Mouse (Mus musculus): ENCODE measurements around the gene Dbx1. TPM values are rescaled to one million over a fixed set of nuclear protein-coding genes. Genes with fewer than 3 reads are reported as not detected.

The Dbx1 gene
- polyA plus RNA-seq, 1 experiment from 2014 or later, result 28.6 TPM

- H3K4me2 ChIP-seq, result no peak overlapping the region
- WGBS, result 79% methylated on average over 1 of the region's 1 CpGs
- no peak for ATAC-seq (ENCODE audit: low FRiP score)
These were observed 16.5 kb downstream of the Dbx1 start for GRCm38 (mm10) chr7:49620160-49620559.

GRCm38 (mm10) chr7:49617087-49617486, 19.6 kb downstream of the Dbx1 start:
- Histone ChIP-seq H3K4me3 (replicated peaks) (no peak overlapping the region), H3K27ac (no peak overlapping the region), H3K9me3 (no peaks in the 10 kb centered on the region), H3K36me3 (replicated peaks) (no peaks in the 10 kb centered on the region), H3K9ac (no peak overlapping the region), H3K4me1 (no peaks in the 10 kb centered on the region), H3K4me2 (no peak overlapping the region), H3K27me3 (peaks cover 86% of the 10 kb centered on the region)
- WGBS, result 78% methylated on average over 4 of the region's 4 CpGs
- ATAC-seq (ENCODE audit: low FRiP score), result no peak

More at GRCm38 (mm10) chr7:49620160-49620559, 16.5 kb downstream of the Dbx1 start:
- H3K9ac ChIP-seq, result no peak overlapping the region
- H3K9me3 ChIP-seq, result no peaks in the 10 kb centered on the region
- no peak overlapping the region for H3K4me3 ChIP-seq (replicated peaks)
- H3K27ac ChIP-seq, result no peak overlapping the region
- peaks cover 90% of the 10 kb centered on the region for H3K27me3 ChIP-seq
- no peaks in the 10 kb centered on the region for H3K36me3 ChIP-seq (replicated peaks)
- no peaks in the 10 kb centered on the region for H3K4me1 ChIP-seq

GRCm38 (mm10) chr7:49616258-49616735, 20.4 kb downstream of the Dbx1 start:
- no peaks in the 10 kb centered on the region for H3K4me1 ChIP-seq
- H3K9me3 ChIP-seq, result no peaks in the 10 kb centered on the region
- H3K27me3 ChIP-seq, result peaks cover 80% of the 10 kb centered on the region
- peak; percentile 80 for ATAC-seq (ENCODE audit: low FRiP score)
- no peak overlapping the region for H3K4me3 ChIP-seq (replicated peaks)
- no peak overlapping the region for H3K27ac ChIP-seq
- peak overlapping the region; percentile 19; the same call in 1 of the 2 replicates for H3K4me2 ChIP-seq
- H3K9ac ChIP-seq, result no peak overlapping the region
- no peaks in the 10 kb centered on the region for H3K36me3 ChIP-seq (replicated peaks)
- 10% methylated on average over 6 of the region's 7 CpGs for WGBS

GRCm38 (mm10) chr7:49604965-49605795, 31.5 kb downstream of the Dbx1 start:
- Histone ChIP-seq H3K27me3 (peaks cover 12% of the 10 kb centered on the region), H3K9me3 (no peaks in the 10 kb centered on the region), H3K4me2 (no peak overlapping the region), H3K9ac (no peak overlapping the region), H3K27ac (no peak overlapping the region), H3K4me3 (replicated peaks) (no peak overlapping the region), H3K36me3 (replicated peaks) (no peaks in the 10 kb centered on the region), H3K4me1 (peaks cover 4% of the 10 kb centered on the region)
- no peak for ATAC-seq (ENCODE audit: low FRiP score)
- WGBS, result 90% methylated on average over 15 of the region's 15 CpGs

- no peak overlapping the region for H3K9ac ChIP-seq
- no peaks in the 10 kb centered on the region for H3K9me3 ChIP-seq
- H3K27ac ChIP-seq, result no peak overlapping the region
- WGBS, result 92% methylated on average over 14 of the region's 14 CpGs
- H3K4me1 ChIP-seq, result peaks cover 4% of the 10 kb centered on the region
- no peak overlapping the region for H3K4me3 ChIP-seq (replicated peaks)
- H3K36me3 ChIP-seq (replicated peaks), result no peaks in the 10 kb centered on the region
- peaks cover 9% of the 10 kb centered on the region; the same call in 1 of the 2 replicates for H3K27me3 ChIP-seq
- ATAC-seq (ENCODE audit: low FRiP score), result no peak
- no peak overlapping the region for H3K4me2 ChIP-seq
These were observed 32.4 kb downstream of the Dbx1 start for GRCm38 (mm10) chr7:49604244-49604643.

GRCm38 (mm10) chr7:49601191-49601975, 35.3 kb downstream of the Dbx1 start:
- peaks cover 7% of the 10 kb centered on the region; the same call in 1 of the 2 replicates for H3K27me3 ChIP-seq
- H3K27ac ChIP-seq, result no peak overlapping the region
- no peaks in the 10 kb centered on the region for H3K4me1 ChIP-seq
- H3K36me3 ChIP-seq (replicated peaks), result peaks cover 8% of the 10 kb centered on the region
- no peaks in the 10 kb centered on the region for H3K9me3 ChIP-seq
- ATAC-seq (ENCODE audit: low FRiP score), result peak; percentile 57; the same call in 1 of the 2 replicates
- H3K9ac ChIP-seq, result no peak overlapping the region
- H3K4me3 ChIP-seq (replicated peaks), result no peak overlapping the region
- 52% methylated on average over 13 of the region's 13 CpGs for WGBS
- H3K4me2 ChIP-seq, result no peak overlapping the region

- H3K4me1 ChIP-seq, result no peaks in the 10 kb centered on the region
- no peaks in the 10 kb centered on the region for H3K9me3 ChIP-seq
- H3K4me2 ChIP-seq, result no peak overlapping the region
- no peak overlapping the region for H3K9ac ChIP-seq
- 85% methylated on average over 3 of the region's 3 CpGs for WGBS
- no peak for ATAC-seq (ENCODE audit: low FRiP score)
- no peak overlapping the region for H3K4me3 ChIP-seq (replicated peaks)
- H3K27me3 ChIP-seq, result 0 out of 2 replicates have a peak, but pooled peaks cover 6% of the 10 kb centered on the region
- no peak overlapping the region for H3K27ac ChIP-seq
- peaks cover 8% of the 10 kb centered on the region for H3K36me3 ChIP-seq (replicated peaks)
These were observed 36.7 kb downstream of the Dbx1 start for GRCm38 (mm10) chr7:49599950-49600349.

- Histone ChIP-seq H3K4me1 (no peaks in the 10 kb centered on the region), H3K9me3 (no peaks in the 10 kb centered on the region), H3K9ac (no peak overlapping the region), H3K4me2 (no peak overlapping the region), H3K27me3 (0 out of 2 replicates have a peak, but pooled peaks cover 6% of the 10 kb centered on the region), H3K4me3 (replicated peaks) (no peak overlapping the region), H3K27ac (no peak overlapping the region), H3K36me3 (replicated peaks) (peaks cover 8% of the 10 kb centered on the region)
- no peak for ATAC-seq (ENCODE audit: low FRiP score)
- WGBS, result 92% methylated on average over 13 of the region's 13 CpGs
These were observed 38.4 kb downstream of the Dbx1 start for GRCm38 (mm10) chr7:49598225-49598624.

DNA sequence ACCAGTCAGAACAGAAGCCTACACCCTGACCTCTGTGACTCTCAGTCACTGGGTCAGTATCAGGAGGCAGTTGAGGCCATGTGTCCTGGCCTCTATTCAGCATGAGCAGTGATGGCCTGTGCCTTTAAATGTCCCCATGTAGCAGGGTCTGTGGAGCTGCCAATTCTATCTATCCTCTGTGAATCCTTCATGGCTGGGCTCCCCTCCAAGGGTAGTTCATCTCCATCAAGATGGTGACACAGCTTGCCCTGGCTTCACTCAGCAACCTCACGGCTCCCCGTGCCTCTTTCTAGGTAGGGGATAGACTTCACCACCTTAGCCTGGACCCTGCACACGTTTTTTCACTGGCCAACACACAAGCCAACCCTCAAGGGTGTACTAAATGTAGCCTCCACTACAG, 38.9 kb downstream of the Dbx1 start:
- H3K9me3 ChIP-seq, result no peaks in the 10 kb centered on the region
- no peak overlapping the region for H3K4me3 ChIP-seq (replicated peaks)
- no peak overlapping the region for H3K27ac ChIP-seq
- no peaks in the 10 kb centered on the region for H3K4me1 ChIP-seq
- ATAC-seq (ENCODE audit: low FRiP score), result no peak
- H3K27me3 ChIP-seq, result 0 out of 2 replicates have a peak, but pooled peaks cover 6% of the 10 kb centered on the region
- H3K36me3 ChIP-seq (replicated peaks), result peaks cover 8% of the 10 kb centered on the region
- no peak overlapping the region for H3K9ac ChIP-seq
- WGBS, result 80% methylated on average over 3 of the region's 3 CpGs
- H3K4me2 ChIP-seq, result no peak overlapping the region

DNA sequence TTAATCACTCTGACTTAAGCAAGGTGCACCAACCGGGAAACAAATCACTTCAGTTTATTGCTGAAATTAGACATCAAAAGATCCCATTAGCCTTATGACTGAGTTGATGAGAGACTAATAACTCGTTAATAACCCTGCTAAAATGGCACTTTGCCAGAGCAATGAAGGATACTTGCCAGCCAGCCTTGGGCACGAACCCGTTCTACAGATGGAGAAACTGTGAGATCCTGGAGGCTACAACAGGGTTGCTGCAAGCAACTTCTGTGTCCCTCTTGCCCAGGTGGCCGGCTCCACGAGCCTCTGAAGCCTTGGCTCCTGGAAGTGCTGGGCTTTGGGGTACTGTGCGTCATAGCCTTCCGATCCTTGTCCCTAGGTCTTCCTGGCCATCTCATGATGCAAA, 47.0 kb downstream of the Dbx1 start:
- Histone ChIP-seq H3K9ac (no peak overlapping the region), H3K27me3 (no peaks in the 10 kb centered on the region), H3K27ac (no peak overlapping the region), H3K4me1 (no peaks in the 10 kb centered on the region), H3K4me3 (replicated peaks) (no peak overlapping the region), H3K9me3 (no peaks in the 10 kb centered on the region), H3K4me2 (no peak overlapping the region), H3K36me3 (replicated peaks) (peaks cover 4% of the 10 kb centered on the region; the same call in 1 of the 2 replicates)
- no peak for ATAC-seq (ENCODE audit: low FRiP score)
- WGBS, result 90% methylated on average over 8 of the region's 8 CpGs

DNA sequence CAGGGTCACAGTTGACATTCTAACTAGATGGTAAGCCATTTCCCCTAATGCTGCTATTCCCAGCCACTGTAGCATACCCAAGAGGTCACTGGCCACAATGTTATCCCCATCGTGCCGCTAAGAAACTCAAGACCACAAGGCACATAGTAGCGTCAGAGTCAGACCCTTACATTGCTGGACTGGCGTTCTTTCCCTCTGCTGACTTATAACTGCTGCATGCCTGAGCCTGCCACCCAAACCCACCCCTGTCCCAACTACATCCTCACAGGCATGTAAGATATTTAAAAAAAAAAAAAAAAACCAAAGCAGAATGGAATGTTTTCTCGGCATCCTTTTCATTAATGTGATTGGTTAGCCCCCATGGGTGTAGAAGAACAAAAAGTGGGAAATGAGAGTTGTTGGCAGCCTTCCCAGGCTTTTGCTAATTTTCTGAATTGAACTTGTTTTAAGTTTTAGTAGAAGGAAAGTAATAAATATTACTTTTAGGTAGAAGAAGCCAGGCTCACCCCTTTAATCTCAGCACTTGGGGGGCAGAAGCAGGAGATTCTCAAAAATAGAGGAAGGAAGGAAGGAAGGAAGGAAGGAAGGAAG, 50.0 kb downstream of the Dbx1 start:
- Histone ChIP-seq H3K4me2 (no peak overlapping the region), H3K27ac (no peak overlapping the region), H3K36me3 (replicated peaks) (peaks cover 4% of the 10 kb centered on the region; the same call in 1 of the 2 replicates), H3K9ac (no peak overlapping the region), H3K27me3 (0 out of 2 replicates have a peak, but pooled peaks cover 5% of the 10 kb centered on the region), H3K4me1 (no peaks in the 10 kb centered on the region), H3K4me3 (replicated peaks) (no peak overlapping the region), H3K9me3 (no peaks in the 10 kb centered on the region)
- no peak for ATAC-seq (ENCODE audit: low FRiP score)
- 82% methylated on average over 5 of the region's 5 CpGs for WGBS

DNA sequence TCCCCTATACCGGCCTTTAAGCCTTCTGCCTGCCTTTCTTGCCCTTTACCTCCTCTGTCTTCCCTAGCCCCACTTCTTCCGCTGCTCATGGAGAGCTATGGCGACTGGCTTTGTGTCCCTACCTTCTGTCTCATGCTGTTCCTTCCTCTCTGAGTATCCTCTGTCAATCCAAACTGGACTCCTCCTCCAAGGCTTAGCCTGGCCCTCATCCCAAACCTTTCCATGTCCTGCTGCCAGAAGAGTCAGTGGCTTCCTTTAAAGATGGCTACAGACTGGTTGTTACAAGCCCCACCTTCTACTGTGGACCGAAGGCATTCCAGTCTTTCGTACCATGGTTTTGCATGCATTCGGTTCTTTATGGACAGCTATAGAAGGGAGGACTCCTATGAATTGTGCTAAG, 53.5 kb downstream of the Dbx1 start:
- WGBS, result 90% methylated on average over 6 of the region's 6 CpGs
- Histone ChIP-seq H3K4me2 (no peak overlapping the region), H3K27me3 (0 out of 2 replicates have a peak, but pooled peaks cover 5% of the 10 kb centered on the region), H3K4me1 (no peaks in the 10 kb centered on the region), H3K4me3 (replicated peaks) (no peak overlapping the region), H3K36me3 (replicated peaks) (peaks cover 4% of the 10 kb centered on the region; the same call in 1 of the 2 replicates), H3K27ac (no peak overlapping the region), H3K9me3 (no peaks in the 10 kb centered on the region), H3K9ac (no peak overlapping the region)
- no peak for ATAC-seq (ENCODE audit: low FRiP score)

All from forebrain, embryonic 12.5 days (tissue).